Mouse (Mus musculus) heart, postnatal 14 days (tissue): ENCODE data around the gene Batf3. TPM values are rescaled to one million over a fixed set of nuclear protein-coding genes. Genes with fewer than 3 reads are reported as not detected.

Experiments
- DNase-seq, 2 experiments: peaks; one replicate each; pipeline ENCODE4 v3.0.0; 2021 to 2022
- intact Hi-C: fragments of 180-260 bp; cut with DNase I; formaldehyde crosslinking; loops from one replicate; pipeline ENCODE4 v1.15.1; 2025
- long read RNA-seq, 2 experiments: library from polyadenylated mRNA; stranded (forward); transcript quantifications; one replicate each; pipeline ENCODE4 v2.0.0; 2021
- total RNA-seq, 2 experiments: library from RNA; stranded (reverse); gene quantifications; 2 replicates each; pipeline ENCODE4 v1.2.3; 2021

Batf3 gene
- not detected for total RNA-seq
- long read RNA-seq, experiment 1 = 0 reads
- long read RNA-seq, experiment 2 = 0 reads

DNA sequence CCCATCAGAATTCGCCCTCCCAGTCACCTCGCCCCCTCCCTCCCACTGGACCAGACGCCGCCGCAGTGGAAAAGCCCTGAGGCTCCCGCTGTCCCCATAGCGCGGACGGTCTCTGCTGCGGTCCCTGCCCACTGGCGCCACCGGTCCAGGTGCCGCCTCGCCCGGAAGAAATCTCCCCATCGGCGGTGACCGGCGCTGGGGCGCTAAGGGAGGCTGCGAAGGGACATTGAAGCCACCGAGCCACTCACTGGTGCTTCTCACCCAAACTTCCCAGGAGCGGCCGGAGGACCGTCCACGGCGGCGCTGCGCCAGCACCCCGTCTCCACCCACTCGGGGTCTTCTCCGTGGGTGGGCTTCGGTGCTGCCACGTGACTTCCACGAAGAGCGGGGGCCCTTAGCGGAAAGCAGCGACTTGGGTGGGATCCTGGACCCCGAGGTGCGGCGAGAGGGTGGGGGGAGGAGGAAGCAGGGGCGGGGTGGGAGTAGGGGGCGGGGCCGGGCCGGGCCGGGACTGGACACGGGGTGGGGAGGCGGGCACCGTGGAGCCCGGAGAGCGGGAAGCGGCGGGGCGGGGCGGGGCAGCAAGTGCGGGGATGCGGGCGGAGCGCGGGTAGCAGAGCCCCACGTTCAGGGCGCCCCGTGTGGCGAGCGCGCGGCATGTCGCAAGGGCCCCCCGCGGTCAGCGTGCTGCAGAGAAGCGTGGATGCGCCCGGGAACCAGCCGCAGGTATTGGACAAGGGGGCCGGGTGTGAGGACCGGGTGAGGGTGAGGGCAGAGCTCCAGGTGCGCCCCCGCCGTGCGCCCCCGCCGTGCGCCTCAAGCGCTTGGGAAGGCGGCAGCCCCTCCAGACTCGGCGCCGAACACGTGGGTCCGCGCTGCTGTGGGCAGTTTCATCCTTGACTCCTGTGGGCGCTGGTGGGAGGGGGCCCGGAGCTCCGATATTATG, at the start of gene Batf3:
Gene Batf3 (plus strand): TSS at position 46 of the 946 bp plus-strand sequence.
- peak; percentile 60 to 63 for DNase-seq
- intact Hi-C loops = loop anchor here (2.0 to 5.0 kb wide), 2 partner anchors 17 to 74 kb away; no protein-coding TSS in a partner anchor

DNA sequence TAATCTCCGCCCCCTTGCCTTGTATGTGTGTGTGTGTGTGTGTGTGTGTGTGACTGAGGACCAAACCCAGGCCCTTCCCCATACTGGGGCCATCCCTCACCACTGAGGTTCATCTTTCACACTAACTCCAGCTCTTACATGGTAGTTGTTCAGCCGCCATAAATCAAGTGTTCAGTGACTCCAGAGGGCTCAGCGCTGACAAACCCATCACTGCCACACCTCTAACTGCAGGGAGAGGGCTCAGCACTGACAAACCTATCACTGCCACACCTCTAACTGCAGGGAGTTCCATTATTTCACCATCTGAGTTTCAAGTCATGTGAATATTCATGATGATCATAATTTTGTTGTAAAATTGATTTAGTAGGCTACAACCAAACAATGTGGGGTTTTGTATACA, 44.1 kb upstream of the Batf3 start:
- DNase-seq = no peak
- intact Hi-C loops = no loop called here

DNA sequence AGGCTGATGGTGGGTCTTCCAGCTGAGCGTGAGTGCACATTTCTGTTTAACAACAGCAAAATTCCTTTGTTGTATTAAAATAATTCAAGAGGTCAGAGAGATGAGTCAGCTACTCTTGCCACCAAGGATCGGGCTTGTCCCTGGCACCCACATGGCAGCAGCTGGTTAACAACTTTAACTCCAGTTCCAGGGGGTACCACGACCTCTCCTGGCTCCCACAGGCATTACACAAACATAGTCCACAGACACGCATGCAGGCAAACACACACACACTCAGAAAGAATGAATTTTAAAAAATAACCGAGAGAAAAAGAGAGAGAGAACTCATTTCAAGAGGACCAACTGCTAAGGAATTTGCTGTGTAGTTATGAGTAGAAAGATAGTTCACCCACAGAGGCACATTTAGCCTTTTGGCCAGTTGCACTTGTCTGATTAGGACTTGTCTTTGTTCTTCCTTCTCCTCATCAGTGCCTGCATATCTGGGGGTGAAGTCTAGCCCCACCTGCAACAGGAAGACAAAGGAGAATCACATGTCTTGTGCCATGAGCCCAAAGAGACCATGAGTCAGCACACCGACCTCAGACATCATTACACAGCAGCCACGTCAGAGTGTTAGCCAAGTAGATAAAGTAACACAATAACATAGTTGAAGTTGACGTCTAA, 42.6 kb upstream of the Batf3 start:
- DNase-seq = no peak
- intact Hi-C loops = no loop called here

DNA sequence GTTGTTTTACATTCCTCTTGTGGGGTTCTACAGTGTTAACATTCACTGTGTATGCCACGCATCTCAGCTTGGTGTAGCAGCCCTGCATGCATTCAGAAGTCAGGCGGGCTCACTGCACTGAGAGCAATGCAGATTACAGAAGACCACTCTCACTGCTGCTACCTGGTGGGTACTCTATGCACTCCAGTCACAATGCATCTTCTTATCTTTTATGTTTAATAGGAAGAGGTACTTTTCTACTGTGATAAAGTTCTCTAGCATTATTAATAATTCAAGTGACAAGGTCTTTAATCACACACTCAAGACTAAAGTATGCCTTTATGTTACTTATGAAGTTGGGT, 42.1 kb upstream of the Batf3 start:
- intact Hi-C loops = no loop called here
- DNase-seq = no peak

DNA sequence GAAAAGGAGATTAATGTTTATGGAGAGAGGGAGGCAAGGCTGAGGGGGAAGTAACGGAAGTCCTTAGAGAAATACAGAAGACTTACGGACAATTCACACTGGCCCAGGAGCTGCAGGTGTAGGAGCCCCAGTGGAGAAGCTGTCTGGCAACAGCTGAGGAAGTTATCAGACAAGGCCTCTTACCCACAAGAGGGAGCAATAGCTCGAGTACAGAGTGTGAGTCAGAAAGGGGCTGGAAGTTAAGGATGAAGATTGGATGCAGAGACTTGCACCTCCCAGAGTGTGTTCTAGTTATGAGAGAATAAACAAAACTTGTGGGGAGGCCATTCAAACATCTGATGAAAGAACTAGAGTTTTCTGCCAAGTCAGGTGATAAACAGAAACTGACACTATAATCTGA, 40.2 kb upstream of the Batf3 start:
- DNase-seq = no peak
- intact Hi-C loops = no loop called here

DNA sequence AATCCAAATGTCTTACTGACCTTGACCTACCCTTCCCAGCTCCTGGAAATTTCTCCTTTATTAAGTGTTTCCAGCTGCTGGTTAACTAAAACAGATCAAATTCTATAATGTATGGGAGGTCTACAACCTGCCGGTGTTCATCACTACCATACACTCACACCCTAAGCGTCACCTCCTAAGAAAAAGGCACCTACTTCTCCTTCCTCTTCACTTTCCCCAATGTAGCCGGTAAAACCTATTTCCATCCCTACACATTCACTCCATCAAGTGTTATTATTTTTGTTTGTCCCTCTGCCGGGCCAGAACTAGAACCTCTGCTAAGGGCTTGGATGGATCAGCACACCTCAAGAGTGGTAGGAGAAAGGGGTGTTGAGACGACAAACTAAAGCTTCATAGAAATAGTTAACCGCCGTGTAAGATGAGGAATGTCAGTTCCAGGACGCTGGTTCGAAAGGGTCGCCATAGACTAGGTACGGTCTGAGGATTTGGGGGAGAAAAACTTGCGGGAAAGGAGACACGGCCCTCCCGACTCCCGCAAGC, 35.3 kb upstream of the Batf3 start:
- intact Hi-C loops = no loop called here
- DNase-seq = no peak

DNA sequence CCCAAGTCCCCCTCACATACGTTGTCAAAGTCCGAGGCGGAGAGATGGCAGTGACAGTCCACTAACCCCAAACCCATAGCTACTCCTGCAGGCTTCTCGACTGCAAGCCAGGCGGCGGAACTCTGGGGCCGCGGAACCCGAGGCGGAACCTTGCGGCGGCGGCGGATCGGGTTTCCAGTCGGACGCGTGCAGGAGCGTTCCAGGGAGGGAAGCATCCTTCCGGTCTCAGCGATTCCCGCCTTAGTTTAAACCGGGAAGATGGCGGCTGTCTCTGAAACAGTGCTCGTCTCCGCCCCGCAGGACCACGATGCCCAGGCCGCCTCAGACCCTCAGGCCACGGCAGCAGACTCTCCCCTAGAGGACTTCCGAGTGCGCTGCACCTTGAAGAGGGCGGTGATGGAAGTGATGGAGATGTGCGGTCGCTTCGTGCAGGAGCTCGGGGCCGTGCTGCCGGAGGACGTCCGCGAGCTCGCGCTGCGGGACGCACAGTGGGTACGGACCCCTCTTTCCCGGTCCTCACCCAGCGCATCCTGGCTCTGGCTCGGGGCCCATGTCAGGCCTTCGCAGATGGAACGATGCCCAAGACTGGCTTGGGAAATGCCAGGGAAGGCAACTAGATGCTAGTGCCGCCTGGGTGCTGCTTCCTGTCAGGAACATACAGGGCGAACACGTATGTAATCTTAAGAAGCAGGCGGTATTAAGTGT, 34.7 kb upstream of the Batf3 start, which contains the start of the genes Tatdn3 and Nsl1:
Gene Tatdn3 (minus strand): TSS at position 152 of the 705 bp plus-strand sequence.
Gene Nsl1 (plus strand): TSS at position 232 of the 705 bp plus-strand sequence.
- peak; percentile 93 to 95 for DNase-seq
- intact Hi-C loops = no loop called here

DNA sequence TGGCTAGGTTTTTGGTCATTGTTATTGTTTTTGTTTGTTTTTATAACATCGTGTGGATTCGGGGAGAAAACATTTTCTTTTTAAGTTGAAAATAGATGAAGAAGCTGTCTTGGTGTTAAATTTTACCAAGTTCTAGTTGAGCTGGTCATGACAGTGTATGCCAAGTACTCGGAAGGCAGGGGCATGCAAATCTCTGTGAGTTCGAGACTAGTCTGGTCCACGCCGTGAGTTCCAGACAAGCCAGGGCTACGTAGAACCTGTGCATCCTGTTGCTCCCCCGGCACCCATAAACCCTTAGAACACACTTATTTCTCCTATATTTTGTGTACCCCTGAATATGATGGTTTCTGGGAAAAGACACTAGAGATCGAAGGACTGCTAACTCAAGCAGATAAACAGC, 33.9 kb upstream of the Batf3 start:
- DNase-seq = no peak
- intact Hi-C loops = no loop called here

DNA sequence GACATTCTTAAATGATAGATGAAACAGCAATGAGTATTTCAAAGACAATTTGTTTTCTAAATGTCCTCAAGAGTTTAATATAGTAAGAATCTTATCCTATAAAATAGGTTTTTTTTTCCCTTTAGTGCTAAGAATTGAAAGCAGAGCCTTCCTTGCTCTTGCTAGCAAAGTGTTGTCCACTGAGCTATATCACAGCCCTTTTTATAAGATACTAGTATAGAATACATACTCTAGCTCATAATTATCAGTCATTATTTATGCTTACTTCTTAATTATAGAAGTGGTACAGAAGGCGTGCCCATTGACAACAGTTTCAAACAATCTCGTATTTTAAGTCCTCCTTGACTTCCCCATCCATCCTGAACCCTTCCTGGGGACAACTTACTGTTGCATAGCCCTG, 33.1 kb upstream of the Batf3 start:
- intact Hi-C loops = no loop called here
- no peak for DNase-seq

DNA sequence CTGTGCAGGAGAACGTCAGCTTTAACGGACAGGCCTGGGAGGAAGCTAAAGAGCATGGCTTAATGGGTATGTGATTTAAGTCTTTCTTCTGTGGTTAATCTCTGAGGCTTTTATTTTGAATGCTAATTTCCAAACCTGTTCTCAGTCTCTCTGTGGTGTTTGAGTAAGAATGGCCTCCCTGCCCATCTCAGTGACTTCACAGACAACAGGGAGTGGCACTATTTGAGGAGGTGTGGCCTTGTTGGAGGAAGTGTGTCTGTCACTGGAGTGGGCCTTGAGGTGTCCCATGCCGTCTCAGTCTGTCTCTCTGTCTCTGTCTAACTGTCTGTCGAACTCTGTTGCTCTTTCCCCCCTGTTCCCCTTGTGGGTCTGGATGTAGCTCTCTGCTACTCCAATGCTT, 32.5 kb upstream of the Batf3 start:
- intact Hi-C loops = no loop called here
- no peak for DNase-seq

DNA sequence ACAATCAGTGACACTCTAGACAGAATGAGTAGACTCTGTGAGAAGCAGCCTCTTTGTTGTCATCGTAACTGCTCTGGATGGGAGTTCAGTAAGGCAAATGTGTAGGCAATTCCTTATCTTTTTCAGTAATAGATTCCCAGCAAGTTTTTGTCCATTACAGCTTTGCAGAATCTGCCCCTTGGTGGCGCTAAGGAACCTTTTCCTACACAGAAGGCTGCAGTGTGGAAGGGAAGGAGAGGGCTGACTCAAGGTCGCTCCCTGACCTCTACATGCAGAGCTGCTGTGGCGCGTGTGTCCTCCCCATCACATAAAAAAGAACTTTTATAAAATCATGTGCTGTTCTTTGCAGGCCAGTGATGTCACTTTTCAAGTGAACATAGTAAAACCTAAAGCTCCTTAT, 29.3 kb upstream of the Batf3 start:
- intact Hi-C loops = no loop called here
- peak in 1 of 2 experiments; percentile 20 for DNase-seq

DNA sequence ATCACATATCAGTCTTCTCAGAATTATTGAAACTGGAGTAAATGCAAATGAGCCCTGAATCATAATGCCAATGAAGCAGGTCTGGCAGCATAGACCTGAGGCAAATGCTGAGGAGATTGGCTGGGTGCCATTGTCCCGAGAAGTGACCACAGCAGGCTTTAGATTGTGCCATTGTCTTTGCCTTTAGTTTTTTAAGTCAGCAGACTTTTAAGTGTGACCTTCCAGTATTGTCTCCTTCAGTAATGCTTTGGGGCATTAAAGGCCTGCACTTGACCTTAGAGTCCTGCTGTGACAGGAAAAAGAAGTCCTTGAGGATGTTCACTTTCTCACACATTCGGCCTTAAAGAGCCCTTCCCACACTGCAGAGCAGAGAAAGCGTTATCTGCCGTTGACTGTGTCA, 27.4 kb upstream of the Batf3 start:
- no peak for DNase-seq
- intact Hi-C loops = loop anchor here (5.0 kb wide), 1 partner anchor 57 kb away; no protein-coding TSS in a partner anchor

DNA sequence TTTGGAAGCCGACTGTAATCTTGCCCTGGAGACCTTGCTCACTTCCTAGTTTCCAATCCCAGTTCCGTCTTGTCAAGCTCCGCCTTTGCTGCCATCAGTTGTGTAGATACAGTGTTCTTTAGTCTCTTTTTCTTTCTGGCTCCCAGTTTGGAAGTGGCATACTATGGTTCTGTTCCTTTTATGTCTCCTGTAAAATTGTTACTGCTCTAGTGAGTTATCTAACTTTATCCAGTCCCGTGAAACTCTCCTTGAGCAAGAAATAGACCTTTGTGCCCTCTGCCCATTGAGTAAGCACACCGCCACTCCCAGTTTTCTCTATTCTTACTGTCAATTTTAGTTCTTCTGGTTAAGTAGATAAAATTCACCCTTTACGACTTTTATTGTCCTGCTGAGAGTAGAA, 26.0 kb upstream of the Batf3 start:
- intact Hi-C loops = loop anchor here (5.0 kb wide), 1 partner anchor 56 kb away; no protein-coding TSS in a partner anchor
- no peak for DNase-seq

DNA sequence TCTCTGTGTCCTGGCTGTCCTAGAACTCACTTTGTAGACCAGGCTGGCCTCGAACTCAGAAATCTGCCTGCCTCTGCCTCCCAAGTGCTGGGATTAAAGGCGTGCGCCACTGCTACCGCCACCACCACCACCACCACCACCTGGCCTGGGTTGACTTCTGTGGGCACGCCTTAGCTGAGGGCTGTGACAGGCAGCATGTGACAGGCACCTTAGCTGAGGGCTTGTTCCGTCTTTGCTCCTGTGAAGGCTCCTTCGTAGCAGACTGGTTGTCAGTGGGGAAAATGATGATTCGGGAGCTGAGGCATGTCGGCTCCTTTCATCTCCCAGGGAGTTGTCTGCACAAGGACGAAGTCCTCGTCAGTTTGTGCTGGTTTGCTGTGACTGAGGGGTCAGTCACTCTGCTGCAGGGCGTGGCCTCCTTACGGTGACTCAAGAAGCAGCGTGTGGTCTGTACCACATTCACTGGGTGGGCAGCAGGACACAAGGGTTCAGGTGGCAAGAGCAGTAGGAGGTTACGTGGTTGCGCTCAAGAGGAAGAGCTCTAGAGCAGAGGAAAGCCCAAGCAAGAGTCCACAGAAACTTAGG, 25.2 kb upstream of the Batf3 start:
- DNase-seq = no peak
- intact Hi-C loops = loop anchor here (5.0 kb wide), 1 partner anchor 55 kb away; no protein-coding TSS in a partner anchor

DNA sequence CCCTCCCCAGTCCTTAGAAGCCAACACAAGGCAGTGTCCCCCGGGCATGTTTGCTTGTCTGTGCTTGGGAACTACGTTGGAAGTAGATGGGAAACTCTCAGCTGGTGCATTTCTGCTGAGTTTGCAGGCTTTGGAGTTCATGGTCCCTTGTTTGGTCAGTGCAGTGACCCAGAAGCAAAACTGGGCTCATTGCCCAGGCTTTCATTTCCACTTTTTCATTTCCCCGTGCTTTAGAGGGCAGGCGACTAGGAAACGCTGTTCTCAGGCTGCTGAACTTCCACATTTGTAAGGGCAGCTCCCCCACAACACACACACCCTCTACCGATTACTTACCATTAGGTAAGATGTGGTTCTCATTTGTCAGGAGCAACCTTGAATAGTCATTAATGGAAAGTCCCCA, 24.6 kb upstream of the Batf3 start:
- intact Hi-C loops = loop anchor here (5.0 kb wide), 1 partner anchor 54 kb away; no protein-coding TSS in a partner anchor
- DNase-seq = peak; percentile 46 to 61

DNA sequence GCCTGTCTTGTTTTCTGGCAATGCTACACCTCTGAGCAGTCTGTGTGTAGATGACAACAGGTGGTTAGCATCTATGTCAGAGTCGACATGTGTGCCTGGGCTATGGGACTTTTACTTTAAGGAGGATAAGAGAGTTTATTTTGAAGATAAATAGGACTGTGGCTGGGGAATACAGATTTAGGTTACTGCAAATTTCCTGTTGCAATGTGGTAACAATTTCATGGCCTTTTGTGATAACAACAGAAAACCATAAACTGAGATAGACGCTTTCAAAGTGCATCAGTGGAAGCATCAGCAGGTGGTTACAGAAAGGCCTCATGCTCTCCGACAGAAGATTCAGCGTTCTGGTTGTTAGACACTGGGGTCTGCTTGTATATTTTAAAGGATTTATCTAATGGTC, 24.2 kb upstream of the Batf3 start:
- intact Hi-C loops = loop anchor here (5.0 kb wide), 1 partner anchor 54 kb away; no protein-coding TSS in a partner anchor
- no peak for DNase-seq

DNA sequence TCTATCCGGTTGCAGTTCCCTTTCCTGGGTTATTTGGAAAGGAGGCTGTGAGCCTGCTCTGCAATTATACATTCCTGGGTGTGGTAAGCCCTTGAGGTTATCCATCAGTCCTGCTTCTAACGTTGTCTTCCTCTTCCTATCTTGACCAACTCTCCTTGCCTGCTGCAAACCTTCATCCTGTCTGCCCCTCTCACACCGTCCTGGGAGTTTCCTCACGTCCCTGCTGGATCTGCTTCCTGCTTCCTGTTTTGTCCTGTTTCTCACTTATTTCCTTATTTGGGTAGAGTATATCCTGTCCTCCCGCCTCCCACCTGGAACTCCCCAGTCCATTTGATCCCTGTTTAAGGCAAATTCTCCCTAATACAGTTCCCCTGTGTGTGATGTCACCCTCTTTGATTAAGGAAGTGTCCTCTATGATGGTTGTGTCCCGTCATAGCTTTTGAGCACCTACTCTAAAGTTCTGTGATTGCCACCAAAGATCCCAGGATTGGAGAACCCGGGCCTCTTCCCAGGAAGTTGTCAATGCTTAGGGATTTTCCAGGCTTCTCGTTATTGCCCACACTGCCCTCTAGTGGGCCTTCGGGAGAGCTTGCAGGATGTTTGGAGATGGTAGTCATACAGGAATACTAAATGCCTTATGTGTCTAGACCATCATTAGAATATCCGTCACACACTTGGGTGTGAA, 22.3 kb upstream of the Batf3 start:
- peak; percentile 64 to 72 for DNase-seq
- intact Hi-C loops = loop anchor here (1.0 to 5.0 kb wide), 2 partner anchors 73 to 131 kb away; no protein-coding TSS in a partner anchor

DNA sequence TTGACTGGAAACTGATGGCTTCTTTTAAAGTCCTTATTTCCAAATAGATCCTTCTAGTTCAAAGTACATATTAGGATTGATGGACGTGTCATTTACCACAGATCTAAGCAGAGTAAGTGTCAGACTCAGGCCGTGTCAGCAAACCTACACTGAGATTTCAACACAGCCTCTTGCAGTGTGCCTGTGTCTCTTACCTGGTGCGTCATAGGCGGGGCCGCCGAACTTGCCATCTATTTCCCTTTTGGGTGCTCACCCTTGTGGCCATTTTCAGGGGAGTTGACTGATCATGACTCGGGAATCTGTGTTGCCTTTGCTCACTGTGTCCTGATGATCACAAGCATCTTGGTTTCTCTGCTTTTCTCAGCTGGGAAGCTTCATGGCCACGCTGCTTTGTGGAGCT, 14.4 kb upstream of the Batf3 start:
- no peak for DNase-seq
- intact Hi-C loops = no loop called here

DNA sequence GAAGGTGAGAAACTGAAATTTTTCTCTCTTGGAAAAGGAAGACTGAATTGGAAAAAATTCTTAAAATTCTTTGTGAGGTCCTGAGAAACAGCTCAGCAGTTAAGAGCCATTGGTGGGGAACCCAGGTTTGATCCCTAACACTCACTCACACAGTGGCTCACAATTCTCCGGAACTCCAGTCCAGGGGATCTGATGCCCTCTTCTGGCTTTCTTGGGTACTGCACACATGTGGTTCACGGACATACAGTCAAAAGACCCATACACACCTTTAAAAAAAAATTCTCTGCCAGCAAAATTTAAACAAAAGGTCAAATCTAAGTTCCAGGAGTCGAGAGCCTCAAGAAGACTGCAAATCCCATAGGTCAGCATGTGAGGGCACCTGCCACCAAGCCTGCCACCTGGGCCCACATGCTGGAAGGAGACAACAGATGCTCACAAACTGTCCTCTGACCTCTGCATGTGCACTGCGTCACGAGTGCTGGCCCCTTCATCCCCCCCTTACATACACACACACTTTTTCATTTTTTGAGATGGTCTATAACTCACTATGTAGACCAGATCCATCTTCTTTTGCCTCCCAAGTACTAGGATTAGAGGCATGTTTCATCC, 12.6 kb upstream of the Batf3 start:
- intact Hi-C loops = loop anchor here (5.0 kb wide), 1 partner anchor 42 kb away; no protein-coding TSS in a partner anchor

More for the DNA sequence above, 12.6 kb upstream of the Batf3 start:
- peak; percentile 54 to 77 for DNase-seq
